8 mouse cellular contexts compared by ENCODE assay signal in genomic region chr4:129820417-129821086, GRCm38 (mm10). TPM values are rescaled to one million over a fixed set of nuclear protein-coding genes. Genes with fewer than 3 reads are reported as not detected.
DNase-seq lines count a peak whose midpoint lies in the region; ATAC-seq and TF ChIP-seq lines count a peak whose summit lies in the region.

No protein-coding gene starts in this region.

- H3K4me3 ChIP-seq in embryonic fibroblast, embryonic 13.5 days (ENCODE audit: insufficient read depth, low read length) = peak overlapping the region; percentile 82
- peak overlapping the region; percentile 95 for H3K4me3 ChIP-seq in heart, embryonic 12.5 days
- peak overlapping the region; percentile 75 for H3K4me3 ChIP-seq in kidney, embryonic 16.5 days (ENCODE audit: low read length)
- peak overlapping the region; percentile 93 for H3K4me3 ChIP-seq in liver, embryonic 12.5 days
- H3K4me3 ChIP-seq in myocyte = peak overlapping the region; percentile 63

- peak overlapping the region; percentile 60 for H3K27ac ChIP-seq in embryonic fibroblast, embryonic 13.5 days (ENCODE audit: insufficient read depth, low read length)
- peak overlapping the region; percentile 98 for H3K27ac ChIP-seq in heart, embryonic 12.5 days (ENCODE audit: poor library complexity, severe bottlenecking)
- peak overlapping the region; percentile 95 for H3K27ac ChIP-seq in kidney, embryonic 16.5 days (ENCODE audit: low read length)
- H3K27ac ChIP-seq in liver, embryonic 12.5 days = peak overlapping the region; percentile 94

- peak overlapping the region; percentile 69 for H3K4me2 ChIP-seq in heart, embryonic 12.5 days
- H3K4me2 ChIP-seq in kidney, embryonic 16.5 days (replicated peaks; ENCODE audit: low read depth, low read length) = peak overlapping the region; percentile 55
- H3K4me2 ChIP-seq in liver, embryonic 12.5 days = peak overlapping the region; percentile 92
- peak overlapping the region; percentile 93 for H3K4me2 ChIP-seq in myocyte (ENCODE audit: low read depth)

- peak; percentile 82 for TF ChIP-seq POLR2A in embryonic fibroblast, embryonic 13.5 days (IDR thresholded peaks at IDR 0.05; ENCODE audit: low read depth, low read length)
- TF ChIP-seq POLR2A in myocyte (IDR thresholded peaks at IDR 0.05; ENCODE audit: insufficient read length, low read depth) = peak; percentile 91

- TF ChIP-seq CTCF in embryonic fibroblast, embryonic 13.5 days (IDR thresholded peaks at IDR 0.05; ENCODE audit: borderline replicate concordance, insufficient read depth, low read length) = peak; percentile 4; the same call in 1 of the 2 replicates

- under 1% methylated on average over 52 of the region's 79 CpGs for WGBS in heart, embryonic 12.5 days
- under 1% methylated on average over 62 of the region's 79 CpGs for WGBS in kidney, embryonic 16.5 days
- WGBS in liver, embryonic 12.5 days (ENCODE audit: insufficient replicate concordance) = under 1% methylated on average over 48 of the region's 79 CpGs

- no peaks in the 10 kb centered on the region for H3K9me3 ChIP-seq in heart, embryonic 12.5 days (replicated peaks)
- no peaks in the 10 kb centered on the region for H3K9me3 ChIP-seq in kidney, embryonic 16.5 days (ENCODE audit: low read length)
- H3K9me3 ChIP-seq in liver, embryonic 12.5 days (replicated peaks) = no peaks in the 10 kb centered on the region

- ATAC-seq in heart, embryonic 12.5 days (ENCODE audit: insufficient number of reproducible peaks, low FRiP score) = peak; percentile 83
- peak; percentile 85 for ATAC-seq in kidney, embryonic 16.5 days (ENCODE audit: low FRiP score, low TSS enrichment)
- peak; percentile 74 for ATAC-seq in liver, embryonic 12.5 days

- H3K36me3 ChIP-seq in heart, embryonic 12.5 days = no peaks in the 10 kb centered on the region
- no peaks in the 10 kb centered on the region for H3K36me3 ChIP-seq in kidney, embryonic 16.5 days (ENCODE audit: insufficient read depth, low read length)
- peaks cover 5% of the 10 kb centered on the region for H3K36me3 ChIP-seq in liver, embryonic 12.5 days
- H3K36me3 ChIP-seq in myocyte (ENCODE audit: control insufficient read depth, insufficient read depth) = no peaks in the 10 kb centered on the region

- H3K9ac ChIP-seq in heart, embryonic 12.5 days = peak overlapping the region; percentile 98
- peak overlapping the region; percentile 99 for H3K9ac ChIP-seq in kidney, embryonic 16.5 days (replicated peaks; ENCODE audit: low read length)
- H3K9ac ChIP-seq in liver, embryonic 12.5 days = peak overlapping the region; percentile 95

- H3K27me3 ChIP-seq in heart, embryonic 12.5 days (replicated peaks) = no peaks in the 10 kb centered on the region
- H3K27me3 ChIP-seq in kidney, embryonic 16.5 days (ENCODE audit: insufficient read depth, low read length) = no peaks in the 10 kb centered on the region
- no peaks in the 10 kb centered on the region for H3K27me3 ChIP-seq in liver, embryonic 12.5 days (replicated peaks)
- H3K27me3 ChIP-seq in myocyte (ENCODE audit: control insufficient read depth, insufficient read depth, insufficient read length) = no peaks in the 10 kb centered on the region

- DNase-seq in A20 (ENCODE audit: low read depth, low spot score) = peak; percentile 88
- DNase-seq in adrenal gland, postnatal 4 days (ENCODE audit: low spot score in 2 of 2) = peak; percentile 56 to 58
- peak; percentile 85 to 86 for DNase-seq in spleen, postnatal 36 days (ENCODE audit: low spot score in 2 of 2)

- peaks cover 14% of the 10 kb centered on the region for H3K4me1 ChIP-seq in embryonic fibroblast, embryonic 13.5 days (ENCODE audit: control insufficient read depth, insufficient read depth, low read length)
- H3K4me1 ChIP-seq in heart, embryonic 12.5 days (replicated peaks) = peaks cover 48% of the 10 kb centered on the region
- H3K4me1 ChIP-seq in kidney, embryonic 16.5 days (ENCODE audit: insufficient read depth, low read length) = peaks cover 52% of the 10 kb centered on the region
- H3K4me1 ChIP-seq in liver, embryonic 12.5 days = peaks cover 61% of the 10 kb centered on the region

- H3ac ChIP-seq in myocyte (ENCODE audit: control insufficient read depth, insufficient read length) = peak overlapping the region; percentile 83

- peaks cover 51% of the 10 kb centered on the region for H3K79me2 ChIP-seq in myocyte (ENCODE audit: control insufficient read depth, insufficient read depth)

TF ChIP-seq in myocyte, 11 proteins besides CTCF, POLR2A, EP300 and RAD21:
- peak; percentile 92 for TF ChIP-seq POLR2AphosphoS2 (IDR thresholded peaks at IDR 0.05; ENCODE audit: insufficient read length, low read depth)
- peak in 2 of 3 experiments; percentile 3 to 20 for TF ChIP-seq MYOG (IDR thresholded peaks at IDR 0.05; ENCODE audit: control insufficient read depth in 1 of 3, insufficient read depth in 1 of 3, insufficient read length in 2 of 3, low read depth in 2 of 3)
- TF ChIP-seq MYOD1 (IDR thresholded peaks at IDR 0.05; ENCODE audit: control insufficient read depth in 1 of 3, insufficient read length in 2 of 3, low read depth in 2 of 3) = peak in 1 of 3 experiments; percentile 5
- TF ChIP-seq SRF (IDR thresholded peaks at IDR 0.05; ENCODE audit: control insufficient read depth, insufficient read length, low read depth) = peak; percentile 45
- no peak for TF ChIP-seq TCF12 (IDR thresholded peaks at IDR 0.05; ENCODE audit: insufficient read depth, poor library complexity, severe bottlenecking)
- no peak for TF ChIP-seq CEBPB (IDR thresholded peaks at IDR 0.05; ENCODE audit: insufficient read depth, poor library complexity, severe bottlenecking)
- no peak for TF ChIP-seq USF1 (IDR thresholded peaks at IDR 0.05; ENCODE audit: low read depth)
- no peak for TF ChIP-seq REST (IDR thresholded peaks at IDR 0.05; ENCODE audit: insufficient read depth, insufficient read length)
- TF ChIP-seq TCF3 (IDR thresholded peaks at IDR 0.05; ENCODE audit: insufficient read length, low read depth) = no peak
- TF ChIP-seq MAX (IDR thresholded peaks at IDR 0.05; ENCODE audit: low read depth) = no peak
- no peak for TF ChIP-seq E2F4 (IDR thresholded peaks at IDR 0.05; ENCODE audit: insufficient read depth)

RNA-seq across cellular contexts. Expression of gene Ptp4a2, which starts 9.5 kb away (rescaled TPM):
- total RNA-seq in adrenal gland, postnatal 4 days (2021) = 100 to 1,000 TPM; 282 to 309 TPM
- polyA plus RNA-seq in embryonic fibroblast, embryonic 13.5 days (2011; ENCODE audit: insufficient read length, low read depth, missing spikeins) = 501 and 598 TPM in 2 replicates
- polyA plus RNA-seq in heart, embryonic 12.5 days (2016; fragmentation: Nextera tagmentation; extraction: Ambion mirVana) = 372 and 428 TPM in 2 replicates
- 272 and 298 TPM in 2 replicates for polyA plus RNA-seq in kidney, embryonic 16.5 days (2015; fragmentation: Nextera tagmentation; extraction: Ambion mirVana)
- 229 and 244 TPM in 2 replicates for polyA plus RNA-seq in liver, embryonic 12.5 days (2016; fragmentation: Nextera tagmentation; extraction: Ambion mirVana)
- 138 TPM for polyA plus RNA-seq in myocyte (2012; fragmentation: generic; extraction: Trizol)

Comparison
In these comparisons a context has a peak if more than half of its experiments do, and no peak if none do; other contexts are left out.
1. Peak in every context shown above with its lines: DNase-seq, ATAC-seq, H3K4me3 ChIP-seq and H3K27ac ChIP-seq.